Mouse (Mus musculus) thymus, adult 2 months (tissue): Measurements from ENCODE around the gene Cdca3.

Experiments
- CTCF ChIP-seq: fragments of 200-500 bp; IDR thresholded peaks from 2 replicates; pipeline ENCODE4 v1.5.1; 2012; ENCODE audit warnings: mild to moderate bottlenecking, control low read depth, low read length, moderate library complexity, borderline replicate concordance; ENCODE audit not compliant: control insufficient read depth, poor library complexity, insufficient read depth; ENCODE audit errors: extremely low read depth
- POLR2A ChIP-seq: fragments of 200-500 bp; IDR thresholded peaks from 2 replicates; pipeline ENCODE4 v1.6.1; 2012; ENCODE audit warnings: mild to moderate bottlenecking, low read length, control low read depth, moderate library complexity; ENCODE audit not compliant: control insufficient read depth, poor library complexity, insufficient read depth; ENCODE audit errors: extremely low read depth

DNA sequence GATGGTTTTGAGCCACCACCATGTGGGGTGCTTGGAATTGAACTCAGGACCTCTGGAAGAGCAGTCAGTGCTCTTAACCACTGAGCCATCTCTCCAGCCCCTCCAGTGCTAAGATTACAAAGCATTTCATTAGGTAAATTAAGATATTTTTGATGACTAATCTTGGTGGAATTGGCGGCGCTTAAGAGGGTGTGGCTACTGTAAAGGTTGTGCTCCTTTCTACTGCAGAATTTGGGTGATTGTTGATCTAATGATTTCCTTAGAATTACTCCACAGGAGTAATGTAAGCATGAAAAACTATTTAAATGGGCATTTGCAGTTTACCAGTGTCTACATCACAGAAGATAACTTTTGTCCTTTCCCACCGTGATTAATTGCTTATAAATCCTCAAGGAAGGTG lies 25.0 kb upstream of the Cdca3 start:
- TF ChIP-seq POLR2A (no peak), CTCF (no peak)
